Mouse (Mus musculus) thymus, adult 2 months (tissue): ENCODE measurements around the gene Lgmn.

Experiments used
- CTCF ChIP-seq: fragments of 200-500 bp; IDR thresholded peaks from 2 replicates; pipeline ENCODE4 v1.5.1; 2012; ENCODE audit warnings: mild to moderate bottlenecking, control low read depth, low read length, moderate library complexity, borderline replicate concordance; ENCODE audit not compliant: control insufficient read depth, poor library complexity, insufficient read depth; ENCODE audit errors: extremely low read depth
- POLR2A ChIP-seq: fragments of 200-500 bp; IDR thresholded peaks from 2 replicates; pipeline ENCODE4 v1.6.1; 2012; ENCODE audit warnings: mild to moderate bottlenecking, low read length, control low read depth, moderate library complexity; ENCODE audit not compliant: control insufficient read depth, poor library complexity, insufficient read depth; ENCODE audit errors: extremely low read depth

GRCm38 (mm10) chr12:102345031-102345815 is 94.4 kb downstream of the Lgmn start:
- no peak for TF ChIP-seq POLR2A
- TF ChIP-seq CTCF = no peak
